Mouse (Mus musculus) urinary bladder, adult 18-20 months (tissue): ENCODE data around the gene Rps2.
"Not testable (repeated sequence)": the region's sequence is repeated elsewhere in the genome, so short reads cannot be mapped to it uniquely, and the experiment has no call there.

Experiments used
- DNase-seq, 2 experiments: peaks; one replicate each; pipeline ENCODE4 v3.0.0; 2022; ENCODE audit warnings: low spot score in 2 of 2, mixed read lengths in 2 of 2

Rps2 gene

GRCm38 (mm10) chr17:24717943-24718342 lies at the start of gene Rps2, which contains the start of gene Rnf151:
TSS of gene Rps2 (plus strand) at chr17:24718116.
TSS of gene Rnf151 (minus strand) at chr17:24718063.
- no peak for DNase-seq

- not testable (repeated sequence) for DNase-seq
Measured at GRCm38 (mm10) chr17:24669214-24669544, 48.7 kb upstream of the Rps2 start.

DNA sequence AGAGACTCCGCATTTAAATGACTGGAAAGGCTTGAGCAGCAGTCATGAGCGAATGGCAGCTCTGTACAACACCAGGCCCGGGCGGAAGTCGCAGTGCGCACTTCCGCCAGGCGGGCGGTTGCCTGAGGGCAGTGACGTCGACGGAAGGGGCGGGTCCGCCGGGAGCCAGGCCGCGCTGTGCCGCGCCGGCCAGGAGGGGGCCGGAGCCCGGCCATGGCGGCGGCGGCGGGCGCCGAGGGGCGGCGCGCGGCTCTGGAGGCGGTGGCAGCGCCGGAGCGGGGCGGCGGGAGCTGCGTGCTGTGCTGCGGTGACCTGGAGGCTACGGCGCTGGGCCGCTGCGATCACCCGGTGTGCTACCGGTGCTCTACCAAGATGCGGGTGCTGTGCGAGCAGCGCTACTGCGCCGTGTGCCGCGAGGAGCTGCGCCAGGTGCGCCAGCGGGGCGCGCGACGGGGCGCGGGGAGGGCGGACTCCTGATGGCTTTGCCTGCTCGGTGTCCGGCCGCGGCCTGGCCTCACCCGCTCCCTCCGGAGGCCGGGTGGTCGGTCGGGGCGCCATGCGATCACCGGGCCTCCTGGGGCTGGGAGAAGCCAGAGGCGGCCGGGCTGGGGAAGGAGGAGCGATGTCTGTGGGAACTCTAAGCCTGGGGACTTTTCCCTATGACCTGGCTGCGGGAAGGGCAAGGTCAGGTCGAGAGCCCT lies 48.2 kb upstream of the Rps2 start, which contains the start of gene Zfp598:
Gene Zfp598 (plus strand): TSS at position 143 of the 701 bp plus-strand sequence.
- peak; percentile 91 for DNase-seq

GRCm38 (mm10) chr17:24670246-24670844 lies 47.6 kb upstream of the Rps2 start:
- no peak for DNase-seq

DNA sequence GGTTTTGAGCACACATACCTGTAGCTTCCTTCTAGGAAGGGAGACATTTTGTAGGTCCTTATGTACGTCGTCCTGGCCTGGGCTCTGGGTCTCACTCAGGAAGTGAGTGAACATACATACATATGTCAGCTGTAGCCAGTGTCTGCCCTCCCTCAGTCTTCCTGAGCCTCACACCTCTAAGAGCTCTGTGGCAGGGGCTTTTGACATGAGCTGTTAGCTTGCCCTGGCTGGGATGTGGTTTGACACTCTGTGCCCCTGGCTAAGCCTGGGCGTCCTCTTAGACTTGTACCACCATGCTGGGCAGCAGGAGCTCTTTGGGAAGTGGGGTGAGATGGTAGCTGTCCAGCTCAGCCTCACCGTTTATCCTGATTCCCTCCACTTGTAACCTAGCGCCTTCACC lies 46.6 kb upstream of the Rps2 start:
- DNase-seq, result no peak

DNA sequence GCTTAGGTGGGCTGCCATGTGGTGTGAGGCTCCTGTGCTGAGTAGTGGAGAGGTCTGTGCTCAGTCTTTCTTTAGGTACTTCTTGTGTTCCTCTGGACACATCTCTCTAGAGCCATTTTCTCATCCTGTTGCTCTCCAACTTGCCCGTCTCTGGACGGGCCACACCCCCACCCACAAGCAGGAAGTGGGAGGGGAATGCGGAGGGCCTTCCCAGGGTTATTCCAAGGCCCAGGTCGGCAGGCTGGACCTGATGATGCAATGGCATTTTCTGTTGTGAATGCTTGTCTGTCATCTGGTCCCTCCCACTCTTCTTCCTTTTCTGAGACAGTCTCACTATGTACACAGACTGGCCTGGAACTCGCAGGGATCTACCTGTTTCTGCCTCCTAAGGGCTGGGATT lies 45.8 kb upstream of the Rps2 start:
- no peak for DNase-seq

DNA sequence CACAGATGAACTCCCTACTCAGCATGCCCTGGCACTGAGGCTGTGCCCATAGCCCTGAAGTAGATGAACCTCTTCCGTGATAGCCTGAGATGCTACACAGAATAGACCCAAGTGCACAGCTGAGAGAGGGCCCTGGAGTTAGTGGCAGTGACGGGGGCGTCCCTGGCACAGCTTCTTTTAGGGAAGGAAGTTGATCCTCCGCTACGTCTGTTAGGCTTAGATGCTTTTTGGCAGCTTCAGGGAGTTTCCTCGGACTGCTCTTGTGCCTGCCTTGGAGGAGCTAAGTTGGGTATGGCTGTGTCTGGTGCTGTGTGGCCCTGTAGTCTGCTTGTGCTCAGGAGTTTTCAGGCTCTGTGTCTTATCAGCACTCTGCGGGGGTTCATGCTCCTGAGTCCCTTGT lies 43.6 kb upstream of the Rps2 start:
- DNase-seq, result no peak

DNA sequence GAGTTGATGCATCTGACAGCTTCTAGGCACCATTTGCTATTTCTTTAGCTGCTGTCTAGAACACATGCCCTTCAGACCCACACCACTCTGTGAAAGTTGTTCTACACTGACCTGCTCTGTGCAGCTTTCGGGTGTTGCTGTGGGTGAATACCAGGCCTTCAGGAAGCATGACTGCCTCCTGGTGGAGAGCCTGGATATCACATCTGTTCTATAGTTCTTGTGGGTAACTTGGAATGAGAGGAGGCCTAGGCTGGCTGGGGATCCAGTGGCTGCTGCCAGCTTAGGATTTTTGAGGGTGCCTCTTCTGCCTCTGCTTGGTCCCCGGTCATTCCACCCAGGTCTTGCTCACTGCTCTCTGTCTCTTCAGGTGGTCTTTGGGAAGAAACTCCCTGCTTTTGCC lies 41.7 kb upstream of the Rps2 start:
- no peak for DNase-seq

- no peak for DNase-seq
Measured at GRCm38 (mm10) chr17:24676877-24677276, 41.0 kb upstream of the Rps2 start.

GRCm38 (mm10) chr17:24677500-24678080 lies 40.3 kb upstream of the Rps2 start:
- no peak for DNase-seq

- no peak for DNase-seq
Measured at GRCm38 (mm10) chr17:24686514-24686913, 31.4 kb upstream of the Rps2 start.

GRCm38 (mm10) chr17:24687146-24687595 lies 30.7 kb upstream of the Rps2 start:
- peak in 1 of 2 experiments; percentile 58 for DNase-seq

DNA sequence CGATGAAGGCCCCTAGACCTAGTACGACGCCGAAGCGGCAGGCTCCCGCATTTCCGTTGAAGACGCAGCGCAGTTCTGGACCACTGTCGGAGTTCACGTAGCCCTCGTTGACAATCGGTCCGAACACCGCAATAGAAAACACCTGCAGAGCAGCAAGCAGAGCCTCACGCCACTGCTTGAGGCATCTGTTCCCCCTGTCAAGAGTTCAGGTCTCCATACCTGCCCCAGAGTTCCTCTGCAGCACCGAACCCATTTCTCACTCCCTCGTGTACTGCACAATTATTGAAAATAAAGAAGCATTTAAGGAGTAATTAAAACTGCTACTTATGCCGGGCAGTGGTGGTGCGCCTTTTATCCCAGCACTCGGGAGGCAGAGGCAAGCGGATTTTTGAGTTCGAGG lies 30.3 kb upstream of the Rps2 start:
- no peak for DNase-seq

GRCm38 (mm10) chr17:24689251-24690081 lies 28.4 kb upstream of the Rps2 start, which contains the start of gene Syngr3:
TSS of gene Syngr3 (minus strand) at chr17:24689955.
- DNase-seq, result no peak

GRCm38 (mm10) chr17:24692385-24692784 lies 25.5 kb upstream of the Rps2 start:
- DNase-seq, result no peak

DNA sequence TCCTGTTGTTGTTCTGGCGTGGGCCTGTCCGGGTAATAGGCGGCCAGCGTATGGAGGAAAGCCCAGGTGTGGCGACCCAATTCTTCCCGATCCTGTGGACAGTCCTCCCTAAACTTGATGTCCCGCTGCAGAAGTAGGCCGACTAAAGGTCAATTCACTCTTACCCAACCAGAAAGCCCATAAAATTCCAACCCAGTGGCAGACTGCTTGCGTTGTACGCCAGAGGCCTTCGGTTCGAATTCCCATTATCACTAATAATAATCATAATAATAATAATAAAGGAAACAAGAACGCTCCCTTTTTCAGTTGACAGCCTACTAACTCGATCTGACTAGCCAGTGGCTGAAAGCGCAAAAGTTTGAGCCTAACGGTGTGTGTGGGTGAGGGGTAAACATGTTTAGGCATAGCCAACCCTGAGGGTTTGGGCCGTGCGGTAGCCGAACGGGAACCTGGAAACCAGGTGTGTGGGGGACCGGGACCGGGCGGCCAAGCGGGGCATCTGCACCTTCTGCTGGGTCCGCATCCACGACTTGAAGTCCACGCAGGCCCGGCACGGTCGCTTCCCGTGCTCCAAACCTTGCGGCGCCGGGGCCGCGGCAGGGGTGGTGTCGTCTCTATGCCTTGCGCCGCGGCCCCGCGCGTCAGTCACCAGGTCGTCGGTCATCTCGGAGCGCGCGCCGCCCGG lies 22.4 kb upstream of the Rps2 start:
- DNase-seq, result peak in 1 of 2 experiments; percentile 44

GRCm38 (mm10) chr17:24696011-24696697 lies 21.8 kb upstream of the Rps2 start, which contains the start of the genes Gfer and Noxo1:
TSS of gene Gfer (minus strand) at chr17:24696156.
TSS of gene Noxo1 (plus strand) at chr17:24696234.
- DNase-seq, result peak; percentile 78 to 85

DNA sequence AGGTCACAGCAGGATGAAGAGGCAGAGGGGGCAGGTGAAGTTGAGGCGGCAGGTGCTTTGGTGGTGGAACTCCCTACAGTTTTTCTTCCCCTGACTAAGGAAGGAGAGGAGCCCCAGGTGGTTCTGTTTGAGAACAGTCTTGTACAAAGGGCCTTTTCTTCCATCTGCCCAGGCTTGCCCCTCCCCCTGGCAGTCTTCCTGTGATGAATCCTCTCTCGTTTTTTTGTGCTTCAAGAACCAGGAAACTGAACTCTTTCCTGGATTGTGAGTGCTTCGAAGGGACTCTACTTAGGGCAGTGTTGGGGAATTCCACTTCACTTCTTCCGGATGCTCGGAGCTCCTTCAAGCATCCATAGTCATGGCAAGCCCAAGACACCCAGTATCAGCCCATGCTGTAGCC lies 19.9 kb upstream of the Rps2 start:
- no peak for DNase-seq

- DNase-seq, result no peak
Measured at GRCm38 (mm10) chr17:24698715-24699114, 19.2 kb upstream of the Rps2 start.

- no peak for DNase-seq
Measured at GRCm38 (mm10) chr17:24699473-24699872, 18.4 kb upstream of the Rps2 start.

- DNase-seq, result no peak
Measured at GRCm38 (mm10) chr17:24701251-24701650, 16.7 kb upstream of the Rps2 start.
